Mouse (Mus musculus): Measurements from ENCODE around the gene Gtdc1. TPM values are rescaled to one million over a fixed set of nuclear protein-coding genes. Genes with fewer than 3 reads are reported as not detected.
A peak's percentile ranks its signal among the peaks of the same experiment; 100 is the strongest.
"Not testable (repeated sequence)": the region's sequence is repeated elsewhere in the genome, so short reads cannot be mapped to it uniquely, and the experiment has no call there.

Gtdc1 gene
- polyA plus RNA-seq, 1 experiment from 2014 or later = 17.3 TPM

DNA sequence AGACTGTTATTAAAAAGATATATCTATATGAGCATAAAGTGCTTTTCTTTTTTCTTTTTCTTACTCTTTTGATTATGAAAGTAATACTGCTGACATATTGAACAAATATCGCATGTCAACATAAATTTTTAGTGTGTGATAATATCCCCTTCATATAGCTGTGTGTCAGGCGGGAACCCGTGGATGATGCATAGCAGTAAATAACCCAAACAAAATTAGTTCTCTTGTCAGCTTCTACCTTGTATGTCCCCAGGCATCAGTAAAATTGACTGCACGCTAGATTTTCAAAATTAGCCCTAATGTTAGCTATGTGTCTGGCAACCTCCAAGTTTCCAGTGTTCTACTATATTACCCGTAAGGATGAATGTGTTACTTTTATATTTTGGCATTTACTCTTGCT lies 294.4 kb downstream of the Gtdc1 start:
- no peaks in the 10 kb centered on the region for H3K36me3 ChIP-seq (ENCODE audit: control insufficient read depth, insufficient read depth, low read length)
- no peak overlapping the region for H3K9ac ChIP-seq (ENCODE audit: low read depth, low read length)
- no peak overlapping the region for H3K27ac ChIP-seq (ENCODE audit: low read depth, low read length)
- H3K27me3 ChIP-seq (ENCODE audit: control insufficient read depth, insufficient read depth, low read length) = no peaks in the 10 kb centered on the region
- H3K4me3 ChIP-seq (ENCODE audit: low read depth, low read length) = no peak overlapping the region
- DNase-seq (ENCODE audit: low spot score) = no peak
- H3K4me2 ChIP-seq (replicated peaks; ENCODE audit: low read depth, low read length) = no peak overlapping the region
- H3K4me1 ChIP-seq (replicated peaks; ENCODE audit: control insufficient read depth, insufficient read depth, low read length) = no peaks in the 10 kb centered on the region
- WGBS = 84% methylated on average over 5 of the region's 5 CpGs
- no peaks in the 10 kb centered on the region for H3K9me3 ChIP-seq (ENCODE audit: control insufficient read depth, low read length)
- 0 out of 2 replicates have a peak, but pooled peaks have one; percentile 53 for ATAC-seq (ENCODE audit: low FRiP score)

- ATAC-seq (ENCODE audit: low FRiP score) (peak; percentile 79), DNase-seq (ENCODE audit: low spot score) (no peak)
- H3K4me1 ChIP-seq (replicated peaks; ENCODE audit: control insufficient read depth, insufficient read depth, low read length) = no peaks in the 10 kb centered on the region
- H3K27me3 ChIP-seq (ENCODE audit: control insufficient read depth, insufficient read depth, low read length) = no peaks in the 10 kb centered on the region
- no peak overlapping the region for H3K4me3 ChIP-seq (ENCODE audit: low read depth, low read length)
- WGBS = 76% methylated on average over 10 of the region's 10 CpGs
- no peaks in the 10 kb centered on the region for H3K9me3 ChIP-seq (ENCODE audit: control insufficient read depth, low read length)
- H3K9ac ChIP-seq (ENCODE audit: low read depth, low read length) = no peak overlapping the region
- H3K4me2 ChIP-seq (replicated peaks; ENCODE audit: low read depth, low read length) = no peak overlapping the region
- H3K27ac ChIP-seq (ENCODE audit: low read depth, low read length) = no peak overlapping the region
- H3K36me3 ChIP-seq (ENCODE audit: control insufficient read depth, insufficient read depth, low read length) = no peaks in the 10 kb centered on the region
Measured at GRCm38 (mm10) chr2:44632584-44632983, 294.9 kb downstream of the Gtdc1 start.

DNA sequence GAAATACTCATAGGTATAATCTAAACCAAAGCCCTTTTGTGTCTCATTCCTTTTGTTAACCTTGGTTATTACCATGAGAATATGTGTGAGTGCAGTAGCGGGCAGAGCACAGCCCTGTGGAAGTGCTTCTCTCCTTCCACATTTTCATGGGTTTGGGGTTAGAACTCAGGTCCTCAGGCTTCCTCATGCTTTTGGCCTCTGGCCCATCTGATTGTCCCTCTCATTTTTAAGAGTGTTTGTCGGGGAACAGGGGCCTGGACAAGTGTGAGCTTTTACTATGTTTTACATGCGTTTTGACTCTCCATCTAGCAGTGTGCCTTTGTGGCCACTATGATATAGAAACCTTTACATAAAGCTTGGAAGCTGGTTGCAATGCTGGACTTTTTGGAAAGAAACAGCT lies 296.4 kb downstream of the Gtdc1 start:
- H3K27ac ChIP-seq (ENCODE audit: low read depth, low read length) = no peak overlapping the region
- 76% methylated on average over 3 of the region's 3 CpGs for WGBS
- no peak overlapping the region for H3K4me2 ChIP-seq (replicated peaks; ENCODE audit: low read depth, low read length)

DNA sequence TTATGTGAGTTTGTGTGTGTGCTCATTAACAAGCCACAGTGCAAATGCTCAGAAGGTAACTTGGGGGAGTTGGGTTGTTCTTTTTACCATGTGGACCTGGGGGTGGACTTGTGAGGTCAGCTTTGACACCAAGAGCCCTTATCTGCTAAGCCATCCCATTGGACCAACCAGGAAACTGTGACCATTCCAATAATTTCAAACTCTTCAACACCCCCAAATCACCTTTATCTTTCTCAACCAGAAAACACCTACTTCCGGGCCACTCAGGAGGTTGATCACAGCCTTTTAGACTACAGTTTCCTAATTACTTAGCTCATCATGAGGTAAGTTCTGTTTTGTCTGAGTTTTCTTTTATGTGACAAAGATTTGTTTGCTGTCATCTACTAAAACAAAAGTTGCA lies 298.7 kb downstream of the Gtdc1 start:
- Histone ChIP-seq H3K27ac (ENCODE audit: low read depth, low read length) (no peak overlapping the region), H3K36me3 (ENCODE audit: control insufficient read depth, insufficient read depth, low read length) (no peaks in the 10 kb centered on the region), H3K4me2 (replicated peaks; ENCODE audit: low read depth, low read length) (no peak overlapping the region), H3K4me1 (replicated peaks; ENCODE audit: control insufficient read depth, insufficient read depth, low read length) (no peaks in the 10 kb centered on the region), H3K27me3 (ENCODE audit: control insufficient read depth, insufficient read depth, low read length) (no peaks in the 10 kb centered on the region), H3K9ac (ENCODE audit: low read depth, low read length) (no peak overlapping the region), H3K4me3 (ENCODE audit: low read depth, low read length) (no peak overlapping the region), H3K9me3 (ENCODE audit: control insufficient read depth, low read length) (no peaks in the 10 kb centered on the region)
- ATAC-seq (ENCODE audit: low FRiP score) = no peak
- WGBS = 96% methylated on average over 1 of the region's 1 CpGs
- no peak for DNase-seq (ENCODE audit: low spot score)

More for the DNA sequence above, 296.4 kb downstream of the Gtdc1 start:
- ATAC-seq (ENCODE audit: low FRiP score) (no peak), DNase-seq (ENCODE audit: low spot score) (no peak)
- Histone ChIP-seq H3K36me3 (ENCODE audit: control insufficient read depth, insufficient read depth, low read length) (no peaks in the 10 kb centered on the region), H3K27me3 (ENCODE audit: control insufficient read depth, insufficient read depth, low read length) (no peaks in the 10 kb centered on the region), H3K4me3 (ENCODE audit: low read depth, low read length) (no peak overlapping the region), H3K9ac (ENCODE audit: low read depth, low read length) (no peak overlapping the region), H3K9me3 (ENCODE audit: control insufficient read depth, low read length) (no peaks in the 10 kb centered on the region), H3K4me1 (replicated peaks; ENCODE audit: control insufficient read depth, insufficient read depth, low read length) (no peaks in the 10 kb centered on the region)

GRCm38 (mm10) chr2:44625154-44625553 lies 302.3 kb downstream of the Gtdc1 start:
- DNase-seq (ENCODE audit: low spot score) = no peak
- no peaks in the 10 kb centered on the region for H3K9me3 ChIP-seq (ENCODE audit: control insufficient read depth, low read length)
- H3K4me2 ChIP-seq (replicated peaks; ENCODE audit: low read depth, low read length) = no peak overlapping the region
- no peaks in the 10 kb centered on the region for H3K27me3 ChIP-seq (ENCODE audit: control insufficient read depth, insufficient read depth, low read length)
- H3K4me3 ChIP-seq (ENCODE audit: low read depth, low read length) = no peak overlapping the region
- no peak overlapping the region for H3K9ac ChIP-seq (ENCODE audit: low read depth, low read length)
- no peak overlapping the region for H3K27ac ChIP-seq (ENCODE audit: low read depth, low read length)
- H3K4me1 ChIP-seq (replicated peaks; ENCODE audit: control insufficient read depth, insufficient read depth, low read length) = no peaks in the 10 kb centered on the region
- no peaks in the 10 kb centered on the region for H3K36me3 ChIP-seq (ENCODE audit: control insufficient read depth, insufficient read depth, low read length)
- WGBS = 82% methylated on average over 3 of the region's 3 CpGs
- ATAC-seq (ENCODE audit: low FRiP score) = no peak

- 93% methylated on average over 3 of the region's 3 CpGs for WGBS
- Histone ChIP-seq H3K27me3 (ENCODE audit: control insufficient read depth, insufficient read depth, low read length) (no peaks in the 10 kb centered on the region), H3K9ac (ENCODE audit: low read depth, low read length) (no peak overlapping the region)
Measured at GRCm38 (mm10) chr2:44622471-44622870, 305.0 kb downstream of the Gtdc1 start.

GRCm38 (mm10) chr2:44599653-44600052 lies 327.8 kb downstream of the Gtdc1 start:
- not testable (repeated sequence) for H3K9ac ChIP-seq (ENCODE audit: low read depth, low read length); H3K27me3 ChIP-seq (ENCODE audit: control insufficient read depth, insufficient read depth, low read length); H3K4me3 ChIP-seq (ENCODE audit: low read depth, low read length); H3K36me3 ChIP-seq (ENCODE audit: control insufficient read depth, insufficient read depth, low read length); DNase-seq (ENCODE audit: low spot score); H3K27ac ChIP-seq (ENCODE audit: low read depth, low read length); H3K9me3 ChIP-seq (ENCODE audit: control insufficient read depth, low read length); H3K4me1 ChIP-seq (replicated peaks; ENCODE audit: control insufficient read depth, insufficient read depth, low read length); H3K4me2 ChIP-seq (replicated peaks; ENCODE audit: low read depth, low read length); ATAC-seq (ENCODE audit: low FRiP score)
- 94% methylated on average over 3 of the region's 3 CpGs for WGBS

More at GRCm38 (mm10) chr2:44622471-44622870, 305.0 kb downstream of the Gtdc1 start:
- H3K4me3 ChIP-seq (ENCODE audit: low read depth, low read length) = no peak overlapping the region
- H3K36me3 ChIP-seq (ENCODE audit: control insufficient read depth, insufficient read depth, low read length) = no peaks in the 10 kb centered on the region
- no peak overlapping the region for H3K27ac ChIP-seq (ENCODE audit: low read depth, low read length)
- DNase-seq (ENCODE audit: low spot score) (no peak), ATAC-seq (ENCODE audit: low FRiP score) (no peak)
- H3K4me1 ChIP-seq (replicated peaks; ENCODE audit: control insufficient read depth, insufficient read depth, low read length) = no peaks in the 10 kb centered on the region
- no peaks in the 10 kb centered on the region for H3K9me3 ChIP-seq (ENCODE audit: control insufficient read depth, low read length)
- H3K4me2 ChIP-seq (replicated peaks; ENCODE audit: low read depth, low read length) = no peak overlapping the region

DNA sequence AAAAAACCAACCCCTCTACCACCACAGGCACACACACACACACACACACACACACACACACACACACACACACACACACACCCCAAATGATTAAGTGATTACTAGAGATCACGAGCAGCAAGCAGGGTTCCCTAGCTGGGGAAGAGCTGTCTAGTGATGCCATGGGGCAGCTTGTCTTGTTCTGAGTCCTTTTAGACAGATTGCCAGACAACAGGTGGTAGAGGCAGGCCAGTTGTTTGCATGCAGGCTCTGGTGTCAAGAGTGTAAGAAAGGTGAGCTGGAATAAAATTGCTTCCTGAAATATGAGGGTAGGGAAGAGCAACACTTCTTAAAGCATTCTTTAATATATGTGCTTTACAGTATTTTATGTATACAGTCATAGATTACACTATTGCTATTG lies 333.2 kb downstream of the Gtdc1 start:
- Histone ChIP-seq H3K9me3 (ENCODE audit: control insufficient read depth, low read length) (no peaks in the 10 kb centered on the region), H3K4me2 (replicated peaks; ENCODE audit: low read depth, low read length) (no peak overlapping the region), H3K4me3 (ENCODE audit: low read depth, low read length) (no peak overlapping the region), H3K27ac (ENCODE audit: low read depth, low read length) (no peak overlapping the region), H3K9ac (ENCODE audit: low read depth, low read length) (no peak overlapping the region), H3K4me1 (replicated peaks; ENCODE audit: control insufficient read depth, insufficient read depth, low read length) (no peaks in the 10 kb centered on the region), H3K36me3 (ENCODE audit: control insufficient read depth, insufficient read depth, low read length) (no peaks in the 10 kb centered on the region), H3K27me3 (ENCODE audit: control insufficient read depth, insufficient read depth, low read length) (no peaks in the 10 kb centered on the region)
- ATAC-seq (ENCODE audit: low FRiP score) (no peak), DNase-seq (ENCODE audit: low spot score) (no peak)
- WGBS = 79% methylated on average over 1 of the region's 1 CpGs

DNA sequence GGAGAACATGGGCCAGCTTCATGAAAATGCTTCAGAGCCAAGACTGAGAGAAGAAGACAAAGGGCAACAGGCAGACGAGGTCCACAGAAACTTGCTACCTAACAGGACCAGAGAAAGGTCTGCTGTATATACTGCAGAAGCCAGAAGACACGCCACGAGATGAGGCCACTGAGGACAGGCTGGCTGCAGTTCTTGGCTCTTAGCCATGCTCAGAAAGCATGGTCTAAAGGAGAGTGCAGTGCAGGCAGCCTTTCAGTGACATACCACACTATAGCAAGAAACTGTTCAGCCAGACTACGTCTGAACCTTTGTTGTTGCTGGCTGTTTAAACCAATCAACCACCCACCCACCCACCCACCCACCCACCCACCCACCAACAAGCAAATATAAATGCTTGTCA lies 336.6 kb downstream of the Gtdc1 start:
- Histone ChIP-seq H3K9ac (ENCODE audit: low read depth, low read length) (no peak overlapping the region), H3K4me3 (ENCODE audit: low read depth, low read length) (no peak overlapping the region), H3K27me3 (ENCODE audit: control insufficient read depth, insufficient read depth, low read length) (no peaks in the 10 kb centered on the region), H3K36me3 (ENCODE audit: control insufficient read depth, insufficient read depth, low read length) (no peaks in the 10 kb centered on the region), H3K4me2 (replicated peaks; ENCODE audit: low read depth, low read length) (no peak overlapping the region), H3K9me3 (ENCODE audit: control insufficient read depth, low read length) (no peaks in the 10 kb centered on the region), H3K27ac (ENCODE audit: low read depth, low read length) (no peak overlapping the region), H3K4me1 (replicated peaks; ENCODE audit: control insufficient read depth, insufficient read depth, low read length) (no peaks in the 10 kb centered on the region)
- 67% methylated on average over 4 of the region's 4 CpGs for WGBS
- DNase-seq (ENCODE audit: low spot score) (no peak), ATAC-seq (ENCODE audit: low FRiP score) (no peak)

All from hindbrain, embryonic 11.5 days (tissue).